Mouse (Mus musculus) neural tube, embryonic 11.5 days (tissue): Measurements from ENCODE around the gene Elk1. TPM values are rescaled to one million over a fixed set of nuclear protein-coding genes. Genes with fewer than 3 reads are reported as not detected.

Source experiments
- ATAC-seq: fragments of 200-750 bp; cut with Nextera tagmentation; 2 replicates; pipeline ENCODE4 v1.8.0; 2017; ENCODE audit warnings: moderate number of reproducible peaks, mild to moderate bottlenecking, moderate TSS enrichment, moderate library complexity; ENCODE audit not compliant: insufficient read depth, low FRiP score, low TSS enrichment
- DNase-seq: peaks from one replicate; pipeline ENCODE4 v3.0.0-alpha.2; 2015; ENCODE audit warnings: low spot score
- H3K27ac ChIP-seq: fragments of 300-500 bp; sonication (generic); 2 replicates; pipeline ENCODE4 v1.5.1; 2014; ENCODE audit warnings: low read depth, mild to moderate bottlenecking, low read length
- H3K27me3 ChIP-seq: fragments of 300-500 bp; sonication (generic); 2 replicates; pipeline ENCODE4 v1.6.1; 2014; ENCODE audit warnings: mild to moderate bottlenecking, low read length, mixed read lengths; ENCODE audit not compliant: control insufficient read depth, insufficient read depth
- H3K36me3 ChIP-seq: fragments of 300-500 bp; sonication (generic); 2 replicates; pipeline ENCODE4 v1.6.1; 2014; ENCODE audit warnings: mild to moderate bottlenecking, low read length, moderate library complexity, mixed read lengths; ENCODE audit not compliant: control insufficient read depth, insufficient read depth
- H3K4me1 ChIP-seq: fragments of 300-500 bp; sonication (generic); 2 replicates; pipeline ENCODE4 v1.6.1; 2014; ENCODE audit warnings: low read length, mixed read lengths; ENCODE audit not compliant: control insufficient read depth, insufficient read depth
- H3K4me2 ChIP-seq: fragments of 300-500 bp; sonication (generic); 2 replicates; pipeline ENCODE4 v1.6.1; 2014; ENCODE audit warnings: low read depth, mild to moderate bottlenecking, moderate library complexity
- H3K4me3 ChIP-seq: fragments of 300-500 bp; sonication (generic); 2 replicates; pipeline ENCODE4 v1.5.1; 2014; ENCODE audit warnings: low read depth, low read length
- H3K9ac ChIP-seq: fragments of 300-500 bp; sonication (generic); 2 replicates; pipeline ENCODE4 v1.6.1; 2014; ENCODE audit warnings: mild to moderate bottlenecking, low read length
- H3K9me3 ChIP-seq: fragments of 300-500 bp; sonication (generic); 2 replicates; pipeline ENCODE4 v1.6.1; 2016; ENCODE audit warnings: low read length; ENCODE audit not compliant: control insufficient read depth
- WGBS: fragments of 180-500 bp; shearing (Covaris S2); extraction: QIAGEN DNeasy Blood & Tissue Kit; methylation state at CpG from one replicate; pipeline ENCODE4 v1.1.7; 2014; 5-methylcytosine and 5-hydroxymethylcytosine counted together
- polyA plus RNA-seq: library from polyadenylated mRNA; unstranded; fragments of >200 nt; fragmentation: Nextera tagmentation; extraction: Ambion mirVana; gene quantifications from 2 replicates; pipeline ENCODE4 v1.2.1, GENCODE M21; 2014

The Elk1 gene
- polyA plus RNA-seq: 6.9 TPM in 2 replicates

GRCm38 (mm10) chrX:20950191-20950880 lies at the start of gene Elk1:
TSS of gene Elk1 (minus strand) at chrX:20950608.
- no peaks in the 10 kb centered on the region for H3K4me1 ChIP-seq
- 21% methylated on average over 28 of the region's 30 CpGs for WGBS
- H3K4me3 ChIP-seq: peak within 1 kb of the TSS; percentile 49
- no peak within 1 kb of the TSS for H3K27ac ChIP-seq
- H3K36me3 ChIP-seq: no peaks in the 10 kb centered on the region
- H3K9me3 ChIP-seq: no peaks in the 10 kb centered on the region
- H3K27me3 ChIP-seq: no peaks in the 10 kb centered on the region
- ATAC-seq: peak; percentile 99
- H3K9ac ChIP-seq: peak within 1 kb of the TSS; percentile 53
- peak; percentile 87 for DNase-seq
- peak within 1 kb of the TSS; percentile 42 for H3K4me2 ChIP-seq

- DNase-seq (no peak), ATAC-seq (no peak)
- Histone ChIP-seq H3K4me1 (no peaks in the 10 kb centered on the region), H3K4me3 (no peak overlapping the region), H3K9ac (no peak overlapping the region), H3K9me3 (no peaks in the 10 kb centered on the region; the same call in 1 of the 2 replicates), H3K27ac (no peak overlapping the region), H3K36me3 (no peaks in the 10 kb centered on the region), H3K27me3 (no peaks in the 10 kb centered on the region), H3K4me2 (no peak overlapping the region)
- WGBS: 47% methylated on average over 1 of the region's 1 CpGs
Observed at GRCm38 (mm10) chrX:20980901-20981300, 30.5 kb upstream of the Elk1 start.

GRCm38 (mm10) chrX:20961477-20962378 lies 11.3 kb upstream of the Elk1 start, which contains the start of gene Uxt:
TSS of gene Uxt (minus strand) at chrX:20962017.
- peak within 1 kb of the TSS; percentile 42 for H3K4me3 ChIP-seq
- ATAC-seq: peak; percentile 98
- H3K27me3 ChIP-seq: no peaks in the 10 kb centered on the region
- DNase-seq: peak; percentile 88
- no peaks in the 10 kb centered on the region for H3K36me3 ChIP-seq
- H3K4me2 ChIP-seq: peak within 1 kb of the TSS; percentile 37
- H3K9ac ChIP-seq: peak within 1 kb of the TSS; percentile 39
- no peak within 1 kb of the TSS for H3K27ac ChIP-seq
- H3K4me1 ChIP-seq: no peaks in the 10 kb centered on the region
- 18% methylated on average over 57 of the region's 57 CpGs for WGBS
- no peaks in the 10 kb centered on the region for H3K9me3 ChIP-seq

GRCm38 (mm10) chrX:20946055-20946454 lies 4.4 kb downstream of the Elk1 start:
- Histone ChIP-seq H3K27ac (no peak overlapping the region), H3K27me3 (no peaks in the 10 kb centered on the region), H3K4me2 (no peak overlapping the region), H3K36me3 (no peaks in the 10 kb centered on the region), H3K4me1 (no peaks in the 10 kb centered on the region), H3K9ac (no peak overlapping the region), H3K9me3 (no peaks in the 10 kb centered on the region), H3K4me3 (no peak overlapping the region)
- DNase-seq (peak; percentile 38), ATAC-seq (no peak)
- 10% methylated on average over 4 of the region's 4 CpGs for WGBS

GRCm38 (mm10) chrX:20931963-20932362 lies 18.4 kb downstream of the Elk1 start:
- H3K4me2 ChIP-seq: no peak overlapping the region
- no peak overlapping the region for H3K27ac ChIP-seq
- H3K27me3 ChIP-seq: no peaks in the 10 kb centered on the region
- no peaks in the 10 kb centered on the region for H3K4me1 ChIP-seq
- H3K36me3 ChIP-seq: 0 out of 2 replicates have a peak, but pooled peaks cover 2% of the 10 kb centered on the region
- H3K9ac ChIP-seq: no peak overlapping the region
- no peak overlapping the region for H3K4me3 ChIP-seq
- ATAC-seq (no peak), DNase-seq (no peak)
- no peaks in the 10 kb centered on the region for H3K9me3 ChIP-seq
- 86% methylated on average over 1 of the region's 1 CpGs for WGBS

GRCm38 (mm10) chrX:20931364-20931763 lies 19.0 kb downstream of the Elk1 start, which contains the start of gene Cfp:
TSS of gene Cfp (minus strand) at chrX:20931555.
- Histone ChIP-seq H3K27me3 (no peaks in the 10 kb centered on the region), H3K9ac (no peak within 1 kb of the TSS), H3K27ac (no peak within 1 kb of the TSS), H3K4me1 (no peaks in the 10 kb centered on the region), H3K4me2 (no peak within 1 kb of the TSS), H3K9me3 (no peaks in the 10 kb centered on the region), H3K4me3 (no peak within 1 kb of the TSS), H3K36me3 (0 out of 2 replicates have a peak, but pooled peaks cover 2% of the 10 kb centered on the region)
- 73% methylated on average over 1 of the region's 1 CpGs for WGBS
- DNase-seq (no peak), ATAC-seq (no peak)

- Histone ChIP-seq H3K9me3 (no peaks in the 10 kb centered on the region), H3K36me3 (no peaks in the 10 kb centered on the region)
Observed at GRCm38 (mm10) chrX:20929859-20930258, 20.5 kb downstream of the Elk1 start.

GRCm38 (mm10) chrX:20924976-20925375 lies 25.4 kb downstream of the Elk1 start:
- DNase-seq: no peak
- H3K4me1 ChIP-seq: no peaks in the 10 kb centered on the region
- no peak overlapping the region for H3K27ac ChIP-seq
- no peak overlapping the region for H3K9ac ChIP-seq
- H3K27me3 ChIP-seq: no peaks in the 10 kb centered on the region
- H3K36me3 ChIP-seq: no peaks in the 10 kb centered on the region
- no peaks in the 10 kb centered on the region for H3K9me3 ChIP-seq
- no peak overlapping the region for H3K4me3 ChIP-seq
- no peak for ATAC-seq
- no peak overlapping the region for H3K4me2 ChIP-seq

More at GRCm38 (mm10) chrX:20929859-20930258, 20.5 kb downstream of the Elk1 start:
- DNase-seq: no peak
- WGBS: 86% methylated on average over 1 of the region's 1 CpGs
- H3K4me1 ChIP-seq: no peaks in the 10 kb centered on the region
- H3K4me2 ChIP-seq: no peak overlapping the region
- no peak for ATAC-seq
- no peaks in the 10 kb centered on the region for H3K27me3 ChIP-seq
- H3K27ac ChIP-seq: no peak overlapping the region
- no peak overlapping the region for H3K9ac ChIP-seq
- no peak overlapping the region for H3K4me3 ChIP-seq
